Comparison of ENCODE assay signal across 32 mouse cellular contexts in genomic region chr2:161880941-161881340, GRCm38 (mm10).
"Had no signal": no experiment of that assay in that cellular context is flagged by ENCODE, and none has a peak within 500 bp of the region (broad histone marks: within the 10 kb centered on the region; RNA-seq: fewer than 3 reads in every experiment).

No protein-coding gene starts in this region.

- H3K4me2 ChIP-seq: limb, embryonic 12.5 days; limb, embryonic 13.5 days; limb, embryonic 15.5 days; liver, embryonic 11.5 days; liver, embryonic 12.5 days; liver, embryonic 13.5 days; liver, embryonic 15.5 days; lung, embryonic 14.5 days; lung, embryonic 15.5 days; midbrain, embryonic 11.5 days; midbrain, embryonic 12.5 days; midbrain, embryonic 13.5 days; midbrain, embryonic 15.5 days had no signal

- DNase-seq: left cerebral cortex, postnatal 4 days; liver; liver, embryonic 13.5 days; liver, postnatal 0 days; lung, adult 18-20 months; lung, adult 2 months; lung, embryonic 14.5 days; lung, postnatal 10 days; lung, postnatal 14 days; lung, postnatal 36 days; lung, postnatal 4 days; midbrain, embryonic 14.5 days had no signal

- H3K9ac ChIP-seq: limb, embryonic 12.5 days; limb, embryonic 13.5 days; limb, embryonic 15.5 days; liver, embryonic 12.5 days; liver, embryonic 13.5 days; liver, embryonic 14.5 days; liver, embryonic 15.5 days; liver, postnatal 0 days; lung, embryonic 14.5 days; lung, embryonic 15.5 days; midbrain, embryonic 12.5 days; midbrain, embryonic 13.5 days; midbrain, embryonic 15.5 days had no signal

- H3K27me3 ChIP-seq: limb, embryonic 12.5 days; limb, embryonic 13.5 days; limb, embryonic 15.5 days; liver, embryonic 12.5 days; liver, embryonic 13.5 days; liver, embryonic 15.5 days; lung, embryonic 15.5 days; megakaryocyte, embryonic 14.5 days; midbrain, embryonic 12.5 days; midbrain, embryonic 13.5 days; midbrain, embryonic 15.5 days had no signal

- H3K9me3 ChIP-seq: limb, embryonic 10.5 days; limb, embryonic 12.5 days; limb, embryonic 13.5 days; limb, embryonic 15.5 days; liver, embryonic 12.5 days; liver, embryonic 13.5 days; liver, embryonic 15.5 days; lung, embryonic 15.5 days; midbrain, embryonic 10.5 days; midbrain, embryonic 12.5 days; midbrain, embryonic 13.5 days; midbrain, embryonic 15.5 days had no signal

- H3K36me3 ChIP-seq: limb, embryonic 10.5 days; limb, embryonic 12.5 days; limb, embryonic 13.5 days; limb, embryonic 15.5 days; liver, embryonic 12.5 days; liver, embryonic 13.5 days; liver, embryonic 15.5 days; lung, embryonic 15.5 days; midbrain, embryonic 10.5 days; midbrain, embryonic 12.5 days; midbrain, embryonic 13.5 days; midbrain, embryonic 15.5 days had no signal

- H3K27ac ChIP-seq: left cerebral cortex, adult 2 months; limb, embryonic 10.5 days; limb, embryonic 12.5 days; limb, embryonic 13.5 days; limb, embryonic 15.5 days; liver, embryonic 12.5 days; liver, embryonic 13.5 days; liver, embryonic 14.5 days; liver, embryonic 15.5 days; lung, embryonic 15.5 days; macrophage; midbrain, embryonic 10.5 days; midbrain, embryonic 12.5 days; midbrain, embryonic 13.5 days; midbrain, embryonic 15.5 days had no signal

- H3K4me3 ChIP-seq: left cerebral cortex, adult 2 months; limb, embryonic 10.5 days; limb, embryonic 12.5 days; limb, embryonic 13.5 days; limb, embryonic 15.5 days; liver, embryonic 12.5 days; liver, embryonic 13.5 days; liver, embryonic 15.5 days; lung, embryonic 15.5 days; megakaryocyte, embryonic 14.5 days; midbrain, embryonic 10.5 days; midbrain, embryonic 12.5 days; midbrain, embryonic 13.5 days; midbrain, embryonic 15.5 days; myocyte had no signal

- H3K4me1 ChIP-seq: limb, embryonic 10.5 days; limb, embryonic 12.5 days; limb, embryonic 13.5 days; limb, embryonic 15.5 days; liver, embryonic 12.5 days; liver, embryonic 13.5 days; liver, embryonic 15.5 days; lung, embryonic 15.5 days; megakaryocyte, embryonic 14.5 days; midbrain, embryonic 10.5 days; midbrain, embryonic 12.5 days; midbrain, embryonic 13.5 days; midbrain, embryonic 15.5 days had no signal

- ATAC-seq: liver, embryonic 12.5 days; liver, postnatal 0 days; lung, postnatal 0 days; midbrain, embryonic 13.5 days; midbrain, embryonic 15.5 days; midbrain, embryonic 16.5 days had no signal
